Mouse (Mus musculus): ENCODE measurements around the gene Tmem91.

Gene Tmem91

GRCm38 (mm10) chr7:25624851-25625250 lies 50.1 kb downstream of the Tmem91 start:
- DNase-seq = no peak

- DNase-seq = peak; percentile 66 to 73
These were observed 51.1 kb downstream of the Tmem91 start for GRCm38 (mm10) chr7:25623857-25624370.

- peak in 1 of 2 experiments; percentile 2 for DNase-seq
These were observed 54.2 kb downstream of the Tmem91 start for GRCm38 (mm10) chr7:25620751-25621150.

GRCm38 (mm10) chr7:25620101-25620500 lies 54.9 kb downstream of the Tmem91 start:
- DNase-seq = no peak

GRCm38 (mm10) chr7:25619722-25619991 lies 55.3 kb downstream of the Tmem91 start:
- no peak for DNase-seq
